Mouse (Mus musculus): ENCODE measurements at regions not wholly inside any gene's neighbourhood (a gene's known extent, or its start where the extent isn't known, plus 50 kb on each side); places are given as distances from the start of the nearest gene placed in this dataset.

GRCm38 (mm10) chr3:50813760-50814400 is 370.5 kb upstream of the Slc7a11 start:
- H3K9ac ChIP-seq (replicated peaks; ENCODE audit: low read depth, low read length) = no peak overlapping the region
- ATAC-seq (ENCODE audit: low read depth) = peak; percentile 38; the same call in 1 of the 2 replicates
- 88% methylated on average over 5 of the region's 5 CpGs for WGBS

GRCm38 (mm10) chr3:50815716-50816115 is 372.3 kb upstream of the Slc7a11 start:
- H3K9me3 ChIP-seq (ENCODE audit: control insufficient read depth, low read length) = no peaks in the 10 kb centered on the region
- no peak overlapping the region for H3K27ac ChIP-seq (ENCODE audit: low read depth, low read length)
- WGBS = 85% methylated on average over 10 of the region's 10 CpGs
- H3K9ac ChIP-seq (replicated peaks; ENCODE audit: low read depth, low read length) = no peak overlapping the region
- H3K36me3 ChIP-seq (ENCODE audit: control insufficient read depth, insufficient read depth, low read length) = no peaks in the 10 kb centered on the region
- no peak overlapping the region for H3K4me3 ChIP-seq (ENCODE audit: low read depth, low read length)
- no peak for ATAC-seq (ENCODE audit: low read depth)
- no peaks in the 10 kb centered on the region for H3K4me1 ChIP-seq (ENCODE audit: control insufficient read depth, insufficient read depth, low read length)
- H3K27me3 ChIP-seq (ENCODE audit: control insufficient read depth, insufficient read depth, low read length) = no peaks in the 10 kb centered on the region
- H3K4me2 ChIP-seq (ENCODE audit: low read depth, low read length) = no peak overlapping the region

More at GRCm38 (mm10) chr3:50813760-50814400, 370.5 kb upstream of the Slc7a11 start:
- Histone ChIP-seq H3K4me1 (ENCODE audit: control insufficient read depth, insufficient read depth, low read length) (no peaks in the 10 kb centered on the region), H3K4me2 (ENCODE audit: low read depth, low read length) (no peak overlapping the region), H3K36me3 (ENCODE audit: control insufficient read depth, insufficient read depth, low read length) (no peaks in the 10 kb centered on the region), H3K9me3 (ENCODE audit: control insufficient read depth, low read length) (no peaks in the 10 kb centered on the region), H3K27ac (ENCODE audit: low read depth, low read length) (no peak overlapping the region), H3K27me3 (ENCODE audit: control insufficient read depth, insufficient read depth, low read length) (no peaks in the 10 kb centered on the region), H3K4me3 (ENCODE audit: low read depth, low read length) (no peak overlapping the region)

- WGBS = 76% methylated on average over 8 of the region's 8 CpGs
Observed at GRCm38 (mm10) chr3:50816479-50816878, 373.1 kb upstream of the Slc7a11 start.

GRCm38 (mm10) chr3:50817361-50817760 is 373.9 kb upstream of the Slc7a11 start:
- Histone ChIP-seq H3K36me3 (ENCODE audit: control insufficient read depth, insufficient read depth, low read length) (no peaks in the 10 kb centered on the region), H3K4me2 (ENCODE audit: low read depth, low read length) (no peak overlapping the region), H3K4me3 (ENCODE audit: low read depth, low read length) (no peak overlapping the region), H3K9ac (replicated peaks; ENCODE audit: low read depth, low read length) (no peak overlapping the region), H3K4me1 (ENCODE audit: control insufficient read depth, insufficient read depth, low read length) (no peaks in the 10 kb centered on the region), H3K9me3 (ENCODE audit: control insufficient read depth, low read length) (no peaks in the 10 kb centered on the region), H3K27ac (ENCODE audit: low read depth, low read length) (no peak overlapping the region), H3K27me3 (ENCODE audit: control insufficient read depth, insufficient read depth, low read length) (no peaks in the 10 kb centered on the region)
- no peak for ATAC-seq (ENCODE audit: low read depth)
- WGBS = 89% methylated on average over 3 of the region's 3 CpGs

More at GRCm38 (mm10) chr3:50816479-50816878, 373.1 kb upstream of the Slc7a11 start:
- no peak for ATAC-seq (ENCODE audit: low read depth)
- H3K4me1 ChIP-seq (ENCODE audit: control insufficient read depth, insufficient read depth, low read length) = no peaks in the 10 kb centered on the region
- no peak overlapping the region for H3K4me2 ChIP-seq (ENCODE audit: low read depth, low read length)
- H3K36me3 ChIP-seq (ENCODE audit: control insufficient read depth, insufficient read depth, low read length) = no peaks in the 10 kb centered on the region
- H3K9me3 ChIP-seq (ENCODE audit: control insufficient read depth, low read length) = no peaks in the 10 kb centered on the region
- H3K27me3 ChIP-seq (ENCODE audit: control insufficient read depth, insufficient read depth, low read length) = no peaks in the 10 kb centered on the region
- H3K4me3 ChIP-seq (ENCODE audit: low read depth, low read length) = no peak overlapping the region
- no peak overlapping the region for H3K27ac ChIP-seq (ENCODE audit: low read depth, low read length)
- no peak overlapping the region for H3K9ac ChIP-seq (replicated peaks; ENCODE audit: low read depth, low read length)

- Histone ChIP-seq H3K4me2 (ENCODE audit: low read depth, low read length) (no peak overlapping the region), H3K36me3 (ENCODE audit: control insufficient read depth, insufficient read depth, low read length) (no peaks in the 10 kb centered on the region), H3K27me3 (ENCODE audit: control insufficient read depth, insufficient read depth, low read length) (no peaks in the 10 kb centered on the region), H3K9me3 (ENCODE audit: control insufficient read depth, low read length) (no peaks in the 10 kb centered on the region), H3K9ac (replicated peaks; ENCODE audit: low read depth, low read length) (no peak overlapping the region), H3K27ac (ENCODE audit: low read depth, low read length) (no peak overlapping the region), H3K4me1 (ENCODE audit: control insufficient read depth, insufficient read depth, low read length) (no peaks in the 10 kb centered on the region), H3K4me3 (ENCODE audit: low read depth, low read length) (no peak overlapping the region)
- 82% methylated on average over 1 of the region's 1 CpGs for WGBS
- no peak for ATAC-seq (ENCODE audit: low read depth)
Observed at GRCm38 (mm10) chr3:50820776-50821175, 377.4 kb upstream of the Slc7a11 start.

- WGBS = 56% methylated on average over 5 of the region's 5 CpGs
- Histone ChIP-seq H3K9ac (replicated peaks; ENCODE audit: low read depth, low read length) (no peak overlapping the region), H3K27me3 (ENCODE audit: control insufficient read depth, insufficient read depth, low read length) (no peaks in the 10 kb centered on the region), H3K4me2 (ENCODE audit: low read depth, low read length) (no peak overlapping the region), H3K27ac (ENCODE audit: low read depth, low read length) (no peak overlapping the region), H3K36me3 (ENCODE audit: control insufficient read depth, insufficient read depth, low read length) (no peaks in the 10 kb centered on the region), H3K4me3 (ENCODE audit: low read depth, low read length) (no peak overlapping the region), H3K9me3 (ENCODE audit: control insufficient read depth, low read length) (no peaks in the 10 kb centered on the region), H3K4me1 (ENCODE audit: control insufficient read depth, insufficient read depth, low read length) (no peaks in the 10 kb centered on the region)
- ATAC-seq (ENCODE audit: low read depth) = no peak
Observed at GRCm38 (mm10) chr3:50825534-50826423, 382.4 kb upstream of the Slc7a11 start.

- Histone ChIP-seq H3K27me3 (ENCODE audit: control insufficient read depth, insufficient read depth, low read length) (no peaks in the 10 kb centered on the region), H3K4me3 (ENCODE audit: low read depth, low read length) (no peak overlapping the region), H3K36me3 (ENCODE audit: control insufficient read depth, insufficient read depth, low read length) (no peaks in the 10 kb centered on the region), H3K4me1 (ENCODE audit: control insufficient read depth, insufficient read depth, low read length) (no peaks in the 10 kb centered on the region), H3K9ac (replicated peaks; ENCODE audit: low read depth, low read length) (no peak overlapping the region), H3K4me2 (ENCODE audit: low read depth, low read length) (no peak overlapping the region), H3K9me3 (ENCODE audit: control insufficient read depth, low read length) (no peaks in the 10 kb centered on the region), H3K27ac (ENCODE audit: low read depth, low read length) (no peak overlapping the region)
- WGBS = 66% methylated on average over 2 of the region's 2 CpGs
- ATAC-seq (ENCODE audit: low read depth) = no peak
Observed at GRCm38 (mm10) chr3:50826424-50826819, 383.0 kb upstream of the Slc7a11 start.

GRCm38 (mm10) chr3:50829211-50829610 is 385.8 kb upstream of the Slc7a11 start:
- Histone ChIP-seq H3K9me3 (ENCODE audit: control insufficient read depth, low read length) (no peaks in the 10 kb centered on the region), H3K4me1 (ENCODE audit: control insufficient read depth, insufficient read depth, low read length) (no peaks in the 10 kb centered on the region), H3K27me3 (ENCODE audit: control insufficient read depth, insufficient read depth, low read length) (no peaks in the 10 kb centered on the region), H3K4me3 (ENCODE audit: low read depth, low read length) (no peak overlapping the region), H3K9ac (replicated peaks; ENCODE audit: low read depth, low read length) (no peak overlapping the region), H3K4me2 (ENCODE audit: low read depth, low read length) (no peak overlapping the region), H3K27ac (ENCODE audit: low read depth, low read length) (no peak overlapping the region), H3K36me3 (ENCODE audit: control insufficient read depth, insufficient read depth, low read length) (no peaks in the 10 kb centered on the region)
- WGBS = 87% methylated on average over 3 of the region's 3 CpGs
- ATAC-seq (ENCODE audit: low read depth) = no peak

GRCm38 (mm10) chr3:50830446-50830845 is 387.0 kb upstream of the Slc7a11 start:
- ATAC-seq (ENCODE audit: low read depth) = no peak
- H3K4me3 ChIP-seq (ENCODE audit: low read depth, low read length) = no peak overlapping the region

More at GRCm38 (mm10) chr3:50830446-50830845, 387.0 kb upstream of the Slc7a11 start:
- Histone ChIP-seq H3K9me3 (ENCODE audit: control insufficient read depth, low read length) (no peaks in the 10 kb centered on the region), H3K27me3 (ENCODE audit: control insufficient read depth, insufficient read depth, low read length) (no peaks in the 10 kb centered on the region), H3K4me2 (ENCODE audit: low read depth, low read length) (no peak overlapping the region), H3K27ac (ENCODE audit: low read depth, low read length) (no peak overlapping the region), H3K9ac (replicated peaks; ENCODE audit: low read depth, low read length) (no peak overlapping the region), H3K36me3 (ENCODE audit: control insufficient read depth, insufficient read depth, low read length) (no peaks in the 10 kb centered on the region), H3K4me1 (ENCODE audit: control insufficient read depth, insufficient read depth, low read length) (no peaks in the 10 kb centered on the region)
- 86% methylated on average over 6 of the region's 6 CpGs for WGBS

Data from neural tube, embryonic 14.5 days (tissue).